Mouse (Mus musculus) adrenal gland, adult 2 months (tissue): Measurements from ENCODE around the gene Suclg2. TPM values are rescaled to one million over a fixed set of nuclear protein-coding genes. Genes with fewer than 3 reads are reported as not detected.

Experiments used
- DNase-seq: peaks from one replicate; pipeline ENCODE4 v3.0.0; 2021
- long read RNA-seq: library from polyadenylated mRNA; stranded (forward); transcript quantifications from one replicate; pipeline ENCODE4 v2.0.0, GENCODE M21; 2021
- polyA plus RNA-seq: library from polyadenylated mRNA; depleted of rRNA; stranded (reverse); fragments of >200 nt; gene quantifications from 2 replicates; pipeline ENCODE4 v1.2.3, GENCODE M21; 2012; rRNA removed
- total RNA-seq, 2 experiments: library from RNA; stranded (reverse); gene quantifications; 2 replicates each; pipeline ENCODE4 v1.2.3; 2021

The Suclg2 gene
- 100 to 1,000 TPM; 121 to 173 TPM for total RNA-seq
- 16.9 and 23.0 TPM in 2 replicates for polyA plus RNA-seq
- long read RNA-seq, transcript Suclg2-204 (11 exons, 3,367 nt), result major isoform, 153 of 164 reads
- long read RNA-seq, partial matches to known transcripts, result 7 of 164 reads
- long read RNA-seq, other reads (novel, unspliced or antisense), result 2 of 164 reads

GRCm38 (mm10) chr6:95718031-95718968 is at the start of gene Suclg2:
Gene Suclg2 (minus strand): TSS chr6:95718800.
- peak; percentile 92 for DNase-seq

GRCm38 (mm10) chr6:95766566-95766965 is 48.0 kb upstream of the Suclg2 start:
- DNase-seq, result no peak

DNA sequence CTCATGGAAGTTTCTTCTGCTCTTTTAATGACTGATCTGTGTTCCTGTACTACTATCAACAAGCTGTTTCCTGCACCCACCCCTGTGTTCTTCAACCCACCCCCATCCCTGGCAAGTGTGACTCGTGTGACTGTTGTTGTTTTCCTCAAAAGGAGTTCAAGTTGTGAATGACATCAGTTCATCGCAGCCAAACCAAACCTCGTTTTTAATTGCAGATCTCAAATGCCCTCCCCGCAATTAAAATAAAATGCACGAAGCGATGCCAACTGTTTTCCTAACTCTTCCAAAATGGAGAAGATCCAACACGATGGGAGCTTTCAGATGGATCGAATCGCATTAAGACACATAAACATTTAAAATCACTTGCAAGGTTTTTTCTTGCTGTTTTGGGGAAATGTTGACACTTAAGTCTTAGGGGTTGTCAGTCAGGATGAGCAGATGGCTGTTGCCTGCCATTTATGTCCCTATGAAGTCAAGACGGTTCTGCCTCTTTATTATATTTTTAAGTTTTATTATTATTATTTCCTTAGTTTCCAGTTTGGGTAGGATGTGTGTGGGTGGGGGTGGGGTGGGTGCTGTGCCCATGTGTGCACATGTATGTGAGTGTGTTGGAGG is 41.1 kb upstream of the Suclg2 start:
- no peak for DNase-seq

GRCm38 (mm10) chr6:95742378-95742777 is 23.8 kb upstream of the Suclg2 start:
- peak; percentile 6 for DNase-seq

DNA sequence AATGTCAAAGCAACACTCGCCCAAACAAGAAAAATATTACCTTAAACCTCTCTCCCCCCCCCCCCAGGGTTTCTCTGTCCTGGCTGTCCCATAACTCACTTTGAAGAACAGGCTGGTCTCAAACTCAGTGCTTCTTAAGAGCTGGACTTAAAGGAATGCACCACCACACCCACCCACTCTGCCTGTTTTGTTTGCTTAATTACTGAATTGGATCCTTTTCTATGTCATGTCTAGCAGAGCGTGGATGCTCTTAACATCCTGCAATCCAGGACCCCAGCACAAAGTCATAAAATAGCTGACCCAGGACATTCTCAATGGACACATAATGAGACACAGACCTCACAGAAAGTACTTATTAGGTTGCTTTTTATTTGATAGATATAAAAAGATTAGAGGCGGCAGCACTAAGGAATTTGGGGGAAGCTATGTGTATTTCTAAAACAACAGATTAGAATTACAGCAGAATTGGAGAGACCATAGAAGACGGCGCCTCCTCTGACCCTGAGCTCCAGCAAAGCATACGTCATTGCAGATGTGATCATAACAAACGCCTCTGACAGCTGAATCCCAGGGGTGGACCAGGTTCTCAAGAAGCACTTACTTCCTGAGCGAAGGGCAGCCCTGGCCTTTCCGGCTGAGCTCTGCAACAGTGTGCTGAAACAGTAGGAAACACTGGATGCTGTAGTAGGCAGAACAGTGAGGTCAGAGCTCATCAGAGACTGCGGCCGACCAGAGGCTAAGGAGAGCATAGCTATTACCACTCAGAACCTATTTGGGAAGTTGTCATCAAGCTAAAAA is 13.2 kb upstream of the Suclg2 start:
- DNase-seq, result no peak

- no peak for DNase-seq
These were observed 10.8 kb upstream of the Suclg2 start for GRCm38 (mm10) chr6:95729399-95729798.

DNA sequence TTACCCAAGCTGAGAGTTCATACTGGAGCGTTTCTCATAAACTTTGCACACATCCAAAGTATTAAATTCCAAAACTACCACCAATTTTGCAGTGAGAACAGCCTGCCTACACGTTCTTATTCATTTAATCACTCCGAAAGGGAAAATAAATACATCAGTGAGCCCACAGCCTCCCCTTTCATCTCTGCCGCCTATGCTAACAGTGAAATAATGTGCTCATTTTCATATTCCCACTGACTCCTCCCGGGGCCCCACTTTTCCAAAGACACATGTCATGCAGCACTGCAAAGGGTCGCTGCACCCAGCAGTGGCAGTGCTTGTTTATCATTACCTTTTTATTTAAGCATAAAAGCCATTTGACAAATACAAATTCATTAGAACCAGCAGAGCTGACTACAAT is 6.7 kb upstream of the Suclg2 start:
- DNase-seq, result no peak

DNA sequence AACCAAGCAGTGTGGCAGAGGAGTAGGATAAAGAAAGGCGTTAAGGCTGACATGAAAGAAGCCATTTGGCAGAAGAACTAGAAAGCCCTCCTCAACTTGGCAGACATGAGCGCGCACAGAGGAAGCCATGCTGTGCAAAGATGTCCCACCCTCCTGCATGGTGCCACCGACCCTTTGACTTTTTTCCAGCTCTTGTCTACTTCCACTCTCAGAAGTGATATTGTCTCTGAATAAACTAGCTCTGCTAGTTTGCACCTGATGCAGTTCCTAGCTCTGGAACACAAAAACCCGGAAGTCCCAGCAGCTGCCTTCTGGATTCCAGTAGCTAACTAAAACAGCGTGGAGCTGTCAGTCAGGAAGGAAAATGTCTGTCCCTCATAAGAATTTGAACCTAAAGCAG is 4.8 kb upstream of the Suclg2 start:
- no peak for DNase-seq

DNA sequence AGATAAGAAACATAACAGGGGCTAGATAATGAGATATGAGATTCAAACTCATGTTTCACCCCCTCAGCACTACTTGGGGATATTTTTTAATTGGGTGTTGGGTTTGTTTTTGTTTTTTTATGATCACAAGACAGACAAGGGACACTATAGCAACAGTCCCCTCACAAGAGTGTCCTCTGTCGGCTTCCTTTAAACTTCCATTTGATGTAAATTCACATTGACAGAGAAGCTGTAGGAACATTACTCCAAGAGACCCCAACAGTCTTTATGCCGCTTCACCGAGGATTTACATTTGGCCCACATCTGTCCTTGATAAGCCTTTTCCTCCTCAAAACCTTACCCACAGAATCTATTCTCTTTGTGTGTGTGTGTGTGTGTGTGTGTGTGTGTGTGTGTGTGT is 1.2 kb upstream of the Suclg2 start:
- no peak for DNase-seq

DNA sequence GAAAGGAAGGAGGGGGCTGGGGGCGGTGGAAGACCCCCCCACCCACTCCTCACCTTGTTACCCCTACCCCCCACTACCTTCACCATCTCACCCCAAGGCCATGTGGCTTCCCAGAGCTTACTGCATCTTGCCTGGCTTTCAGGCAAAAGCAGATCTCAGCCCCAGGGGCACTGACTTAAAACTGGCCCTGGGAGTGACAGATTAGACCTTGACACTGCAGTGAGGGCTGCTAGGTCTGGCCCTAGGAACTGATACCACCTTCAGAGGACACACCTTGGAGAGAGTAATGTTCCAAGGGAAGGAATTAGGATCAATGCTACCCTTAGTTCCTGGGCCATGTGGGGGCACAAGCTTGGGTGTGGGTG is 351 bp upstream of the Suclg2 start:
- no peak for DNase-seq

DNA sequence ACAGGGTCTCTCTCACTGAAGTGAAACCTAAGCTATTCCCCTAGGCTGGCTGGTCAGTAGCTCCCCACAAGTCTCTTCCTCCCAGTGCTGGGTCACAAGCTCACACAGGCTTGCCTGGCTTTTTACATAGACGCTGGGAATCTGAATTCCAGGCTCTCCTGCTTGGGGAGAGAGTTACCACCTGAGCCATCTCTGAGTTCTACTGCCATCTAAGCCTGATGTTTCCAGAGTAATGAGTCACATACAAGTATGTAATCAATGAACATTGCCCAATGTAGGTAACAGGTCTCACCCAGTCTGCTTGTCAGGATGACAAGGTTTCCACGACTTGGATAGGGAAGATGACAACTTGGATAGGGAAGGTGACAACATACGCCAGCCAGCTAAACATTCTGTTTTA is 1.5 kb downstream of the Suclg2 start:
- DNase-seq, result no peak

GRCm38 (mm10) chr6:95716476-95716875 is 2.1 kb downstream of the Suclg2 start:
- no peak for DNase-seq

DNA sequence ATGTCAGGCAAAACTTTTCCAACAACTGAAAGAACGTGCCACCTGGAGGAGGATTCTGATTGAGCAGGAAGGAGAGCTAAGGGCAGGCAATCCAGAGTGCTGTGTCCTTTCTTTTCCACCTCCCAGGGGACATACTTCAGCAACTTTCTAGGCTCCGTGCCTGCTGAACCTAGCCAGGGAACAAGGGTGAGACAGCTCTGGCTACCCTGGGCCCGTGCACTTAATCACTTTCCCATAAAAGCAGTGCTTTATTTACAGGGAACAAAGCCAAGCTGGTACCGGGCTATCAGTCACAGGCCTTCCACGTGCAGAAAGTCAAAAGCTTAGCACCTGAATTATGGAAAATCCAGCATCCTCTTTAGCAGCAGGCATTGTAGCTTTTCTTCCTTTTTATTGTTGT is 5.4 kb downstream of the Suclg2 start:
- DNase-seq, result peak; percentile 46

- no peak for DNase-seq
These were observed 6.5 kb downstream of the Suclg2 start for GRCm38 (mm10) chr6:95712081-95712480.

- no peak for DNase-seq
These were observed 6.9 kb downstream of the Suclg2 start for GRCm38 (mm10) chr6:95711671-95712070.

GRCm38 (mm10) chr6:95710886-95711285 is 7.7 kb downstream of the Suclg2 start:
- DNase-seq, result no peak

DNA sequence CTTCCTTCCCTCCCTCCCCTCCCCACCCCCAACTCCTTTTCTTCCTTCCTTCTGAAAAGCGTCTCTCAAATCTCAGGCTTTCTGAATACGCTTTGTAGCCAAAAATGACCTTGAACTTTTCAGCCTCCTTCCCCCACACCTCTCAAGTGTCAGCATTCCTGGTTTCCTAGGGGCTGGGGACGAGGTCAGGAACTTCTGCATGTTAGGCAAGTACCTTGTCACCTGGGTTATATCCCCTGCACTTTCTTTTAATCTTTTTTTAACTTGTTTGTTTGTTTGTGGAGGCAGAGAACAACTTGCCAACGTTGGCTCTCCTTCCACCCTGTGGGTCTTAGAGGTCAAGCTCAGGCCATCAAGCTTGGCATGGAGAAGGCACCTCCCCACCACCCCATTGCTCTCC is 9.1 kb downstream of the Suclg2 start:
- no peak for DNase-seq

DNA sequence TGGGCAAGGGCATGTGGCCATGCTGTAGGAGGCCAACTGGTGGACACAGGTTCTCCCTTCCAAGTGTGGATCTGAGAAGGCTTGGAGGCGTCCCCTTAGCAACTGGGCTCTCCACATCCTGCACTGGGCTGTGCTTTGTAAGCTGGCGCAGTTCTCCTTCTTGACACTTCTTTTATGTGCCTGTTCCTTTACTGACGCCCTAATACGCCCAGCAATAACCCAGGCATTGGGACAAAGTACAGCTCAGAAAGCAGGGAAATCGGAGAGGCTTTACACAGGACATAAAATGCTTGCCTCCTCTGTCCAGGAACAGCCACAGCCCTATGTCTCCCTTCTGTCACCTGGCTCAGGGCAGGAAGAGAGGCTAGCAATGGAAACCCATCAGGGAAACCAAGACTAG is 9.5 kb downstream of the Suclg2 start:
- no peak for DNase-seq

- DNase-seq, result peak; percentile 36
These were observed 14.0 kb downstream of the Suclg2 start for GRCm38 (mm10) chr6:95704626-95705025.

GRCm38 (mm10) chr6:95702200-95702599 is 16.4 kb downstream of the Suclg2 start:
- no peak for DNase-seq

DNA sequence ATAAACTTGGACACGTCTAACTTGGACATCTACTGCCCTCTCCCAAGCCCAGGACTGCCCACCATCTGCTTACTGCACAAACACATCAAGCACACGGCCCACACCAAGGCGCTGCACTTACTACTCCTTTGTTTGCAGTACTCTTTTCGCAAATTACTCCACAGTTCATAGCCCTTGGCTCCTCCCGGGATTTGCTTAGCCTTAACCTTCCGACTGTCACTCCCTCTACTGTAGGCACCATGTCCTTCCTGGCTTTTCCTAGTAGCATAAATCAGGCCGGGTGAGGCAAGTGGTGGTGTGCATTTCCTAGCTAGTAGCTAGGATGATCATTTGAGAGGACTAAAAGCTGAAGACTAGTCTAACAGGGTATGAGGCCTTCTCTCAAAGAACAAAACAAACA is 16.8 kb downstream of the Suclg2 start:
- peak; percentile 33 for DNase-seq

GRCm38 (mm10) chr6:95700981-95701610 is 17.5 kb downstream of the Suclg2 start:
- no peak for DNase-seq
